Mouse (Mus musculus): ENCODE measurements around the gene Ctnna3.

The Ctnna3 gene

DNA sequence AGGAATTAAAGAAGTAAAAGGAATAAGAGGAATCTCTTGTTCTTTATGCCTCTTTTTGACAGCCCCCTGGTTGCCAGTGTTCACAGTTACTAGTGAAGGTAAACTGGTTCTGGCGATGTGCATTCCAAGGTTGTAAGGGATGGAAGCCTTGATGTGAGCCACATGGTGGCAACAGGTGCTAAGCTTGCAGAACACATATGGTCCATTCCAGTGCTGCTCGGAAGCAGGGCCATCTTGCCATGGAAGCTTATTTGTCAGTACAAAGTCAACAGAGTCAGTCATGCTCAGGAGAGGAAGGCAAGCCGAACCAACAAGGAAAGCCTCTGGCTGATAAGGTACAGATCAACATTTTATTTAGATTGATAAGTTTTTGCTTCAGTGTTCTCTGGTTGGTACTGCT, 652.4 kb downstream of the Ctnna3 start:
- no peak for DNase-seq (ENCODE audit: low spot score)

DNA sequence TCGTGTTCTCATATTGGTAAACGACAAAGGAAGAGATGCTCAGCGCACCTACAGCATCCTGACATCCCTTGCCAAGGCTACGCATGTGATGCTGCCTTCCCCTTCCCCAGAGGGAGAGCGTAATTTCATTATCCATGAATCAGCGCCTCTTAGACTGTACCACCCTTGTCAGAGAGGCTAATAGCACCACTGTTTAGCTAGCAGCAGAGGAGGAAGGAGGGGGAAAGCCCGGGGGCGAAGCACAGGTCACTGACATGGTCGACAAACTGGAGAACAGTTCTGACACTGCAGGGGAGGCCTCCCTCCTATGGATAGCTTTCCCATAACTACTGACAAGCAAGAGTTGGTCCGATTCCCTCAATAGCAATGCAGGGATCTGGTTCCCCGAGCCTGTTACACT, 653.9 kb downstream of the Ctnna3 start:
- DNase-seq (ENCODE audit: low spot score) = peak; percentile 11

DNA sequence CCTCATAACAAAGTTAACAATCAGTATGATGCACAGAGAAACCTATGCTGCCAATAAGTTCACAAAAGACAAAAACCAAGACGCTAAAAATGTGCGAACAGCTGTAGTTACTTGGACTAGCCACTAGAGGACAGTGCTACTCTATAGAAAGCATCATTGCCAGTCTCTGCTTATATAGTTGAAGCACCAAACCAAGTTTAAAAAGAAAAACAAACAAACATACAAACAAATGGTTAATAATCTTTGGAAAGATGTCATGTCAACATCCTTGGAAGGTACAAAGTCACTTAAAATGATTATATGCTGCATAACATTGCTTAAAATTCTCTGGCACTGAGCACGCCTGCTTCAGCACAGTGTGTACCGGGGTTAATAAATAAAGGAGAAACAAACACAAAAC, 654.6 kb downstream of the Ctnna3 start:
- DNase-seq (ENCODE audit: low spot score) = peak; percentile 45

DNA sequence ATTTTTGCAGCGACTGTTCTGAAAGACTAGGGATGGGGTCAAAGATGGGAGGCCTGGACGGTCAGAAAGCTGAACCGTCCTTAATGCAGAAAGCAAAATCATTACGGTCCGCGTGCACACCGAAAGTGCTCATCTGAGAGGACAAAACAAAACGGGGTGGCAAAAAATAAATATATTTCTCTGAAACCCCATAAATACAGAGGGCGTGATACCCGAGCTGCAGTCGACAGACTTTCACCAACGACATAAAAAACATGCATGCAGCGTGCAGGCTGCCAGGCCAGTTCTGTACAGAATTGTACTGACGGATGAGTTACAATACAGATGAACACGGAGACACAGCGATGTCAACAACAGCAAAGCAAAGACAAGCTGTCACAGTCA, 656.3 kb downstream of the Ctnna3 start:
- DNase-seq (ENCODE audit: low spot score) = no peak

DNA sequence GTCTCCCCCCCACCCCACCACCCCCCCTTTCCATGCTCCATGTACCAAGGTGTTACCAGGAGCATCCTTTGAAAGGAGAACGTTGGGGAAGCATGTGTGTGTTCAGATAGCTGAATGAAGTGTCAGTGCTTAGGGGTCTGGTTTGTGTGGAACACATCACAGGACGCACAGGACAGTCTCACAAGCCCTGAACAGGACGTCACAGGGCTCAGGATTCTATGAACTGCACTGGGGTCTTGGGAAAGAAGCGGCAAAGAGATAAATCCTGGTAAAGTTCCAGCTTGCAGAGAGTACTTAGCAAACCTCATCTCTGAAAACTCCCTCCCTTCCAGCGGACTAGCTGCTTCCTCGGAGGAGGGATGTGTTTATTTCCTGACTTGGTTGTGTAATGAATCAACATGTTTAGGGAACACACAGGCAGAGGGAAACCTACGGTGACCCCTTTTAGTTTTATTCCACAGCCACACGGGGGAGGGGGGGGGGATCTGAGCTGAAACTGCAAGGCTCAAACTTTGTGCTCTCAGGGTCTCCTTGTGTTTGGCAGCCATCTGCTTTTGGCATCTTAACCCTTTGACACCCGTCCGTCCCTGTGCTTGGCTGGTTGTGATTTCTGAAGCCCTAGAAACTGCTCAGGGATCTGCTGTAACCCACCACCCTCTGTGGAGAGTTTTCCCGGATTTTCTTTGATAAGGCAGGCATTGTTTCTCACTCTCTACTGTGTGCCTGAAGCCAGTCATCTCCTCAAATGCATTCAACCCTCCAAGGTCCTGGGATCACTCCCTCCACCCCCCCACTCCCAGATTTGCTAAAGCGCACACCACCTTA, 656.9 kb downstream of the Ctnna3 start:
- no peak for DNase-seq (ENCODE audit: low spot score)

DNA sequence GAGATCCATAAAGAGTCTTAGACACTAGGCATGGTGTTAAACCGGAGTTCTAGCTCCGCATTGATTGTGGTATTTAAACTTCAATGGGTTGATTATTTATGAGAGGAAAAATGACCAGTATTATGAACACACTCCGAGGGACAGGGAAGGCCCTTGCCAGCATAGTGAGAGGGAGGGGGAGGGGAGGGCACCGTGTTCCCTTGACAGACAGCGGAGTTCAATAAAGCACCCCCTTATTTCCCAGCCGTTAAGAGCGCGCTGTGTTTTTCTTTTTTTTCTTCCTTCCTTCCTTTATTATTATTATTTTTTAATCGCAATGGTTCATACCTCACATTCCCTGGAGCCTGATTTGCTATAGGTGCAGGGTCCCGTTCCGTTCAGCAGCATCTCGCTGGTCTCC, 657.6 kb downstream of the Ctnna3 start:
- no peak for DNase-seq (ENCODE audit: low spot score)

DNA sequence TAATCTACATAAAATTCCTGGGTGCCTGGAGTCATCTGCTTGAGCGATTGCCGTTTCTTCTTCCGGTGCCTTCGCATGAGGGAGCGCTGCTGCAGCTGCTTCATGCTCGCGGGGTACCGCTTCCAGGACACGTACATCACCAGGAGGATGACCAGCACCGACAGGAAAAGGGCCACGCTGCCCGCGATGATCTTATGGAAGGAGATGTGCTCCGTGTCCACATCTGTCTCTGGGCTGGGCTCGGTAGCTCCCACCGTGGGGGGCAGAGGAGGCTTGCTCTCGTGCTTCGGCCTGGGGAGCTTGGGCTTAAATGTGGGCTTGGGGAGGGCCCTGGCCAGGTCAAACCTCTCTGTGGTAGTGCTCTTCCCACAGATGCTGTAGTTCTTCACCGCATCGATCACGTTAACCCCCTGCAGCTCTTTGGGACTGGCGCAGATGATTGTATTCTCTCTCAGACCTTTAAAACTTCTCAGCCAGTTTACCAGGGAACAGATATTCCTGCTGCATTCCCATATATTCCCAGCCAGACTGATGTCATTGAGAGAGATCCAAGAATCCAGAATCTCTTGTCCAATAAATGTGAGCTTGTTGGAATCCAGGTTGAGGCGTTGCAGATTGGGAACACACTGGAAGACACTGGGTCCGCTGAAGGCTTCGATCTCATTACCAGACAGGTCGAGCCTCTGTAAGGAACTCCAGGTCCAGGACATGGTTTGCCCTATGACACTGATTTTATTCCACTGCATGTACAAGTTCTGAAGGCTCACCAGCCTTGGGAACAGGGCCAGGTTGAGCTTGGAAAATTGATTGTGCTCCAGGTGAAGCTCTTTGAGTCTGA, 658.3 kb downstream of the Ctnna3 start:
- DNase-seq (ENCODE audit: low spot score) = no peak

DNA sequence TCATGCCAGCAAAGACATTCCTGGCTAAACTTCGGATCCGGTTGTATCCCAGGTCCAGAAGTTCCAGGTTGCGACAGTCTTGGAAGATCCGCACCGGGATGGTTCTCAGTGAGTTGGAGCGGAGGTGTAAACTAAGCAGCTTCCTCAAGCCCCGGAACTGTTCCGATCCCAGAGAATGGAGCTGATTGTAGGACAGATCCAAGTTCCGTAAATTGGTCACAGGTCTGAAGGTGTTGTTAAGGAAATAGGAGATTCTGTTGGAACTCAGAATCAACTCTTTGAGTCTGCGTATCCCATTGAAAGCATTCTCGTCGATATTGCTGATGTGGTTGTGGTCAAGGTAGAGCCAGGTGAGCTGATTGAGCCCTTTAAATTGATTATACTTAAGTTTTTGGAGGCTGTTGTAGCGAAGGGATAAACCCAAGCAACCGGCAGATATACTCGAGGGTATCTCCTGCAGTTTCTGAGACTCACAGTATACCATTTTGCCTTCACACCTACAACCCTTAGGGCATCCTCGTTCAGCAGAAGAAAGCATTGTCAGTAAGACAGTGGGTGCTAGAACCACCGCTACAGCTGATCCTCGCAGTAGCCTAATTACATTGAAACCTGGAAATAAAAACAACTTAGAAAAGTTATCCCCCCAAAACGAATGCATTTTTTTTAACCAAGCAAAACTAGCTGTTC, 659.0 kb downstream of the Ctnna3 start:
- no peak for DNase-seq (ENCODE audit: low spot score)

DNA sequence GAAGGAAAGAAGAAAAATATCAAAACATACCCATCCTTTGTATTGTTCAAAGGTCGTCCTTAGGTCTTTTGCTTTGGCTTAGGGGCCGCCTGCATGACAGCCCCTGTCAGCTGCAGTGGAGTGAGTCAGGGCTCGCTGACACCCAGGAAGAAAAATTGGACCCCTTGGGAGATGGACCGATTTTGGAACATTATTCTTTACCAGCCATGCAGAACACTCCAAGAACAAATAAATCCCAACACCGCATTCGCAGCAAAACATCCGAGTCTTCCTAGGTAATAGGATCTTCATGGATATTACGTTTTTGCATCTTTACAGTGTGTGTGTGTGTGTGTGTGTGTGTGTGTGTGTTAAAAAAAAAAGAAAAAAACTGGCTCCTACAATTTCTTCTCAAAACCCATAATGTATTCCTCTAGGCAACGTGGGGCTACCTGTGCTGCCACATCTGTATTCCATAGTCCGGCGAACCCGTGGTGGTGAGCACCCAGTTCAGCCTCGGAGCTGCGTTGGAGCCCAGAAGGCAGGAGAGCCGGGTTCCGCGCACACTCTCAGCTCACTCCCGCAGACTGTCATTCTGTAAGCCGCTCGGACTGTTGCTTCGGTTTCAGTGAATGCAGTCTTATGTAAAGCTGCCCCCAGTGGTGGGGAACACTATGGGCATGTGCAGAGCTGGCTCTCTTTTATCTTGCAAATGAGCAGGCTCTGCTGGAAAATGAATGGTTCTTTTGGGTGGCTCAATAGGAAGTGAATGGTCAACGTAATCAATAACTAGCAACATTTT, 660.0 kb downstream of the Ctnna3 start, which contains the start of gene Lrrtm3:
TSS of gene Lrrtm3 (minus strand) at position 598 of the 781 bp plus-strand sequence.
- DNase-seq (ENCODE audit: low spot score) = peak; percentile 65

DNA sequence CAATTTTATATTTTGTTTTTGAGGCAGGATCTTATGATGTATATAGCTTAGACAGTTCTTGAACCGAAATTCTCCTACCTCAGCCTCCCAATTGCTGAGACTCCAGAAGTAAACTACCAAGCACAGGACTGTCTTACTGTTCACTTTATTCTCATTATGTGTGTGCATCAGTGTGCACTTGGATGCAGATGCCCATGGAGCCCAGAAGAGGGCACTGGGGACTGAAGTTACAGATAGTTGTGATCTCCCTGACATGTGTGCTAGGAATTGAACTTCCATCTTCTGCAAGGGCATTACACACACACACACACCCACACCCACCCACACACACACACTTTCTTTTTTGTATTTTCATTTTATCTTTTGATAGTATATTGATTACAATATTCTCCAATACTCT, 666.6 kb downstream of the Ctnna3 start:
- no peak for DNase-seq (ENCODE audit: low spot score)

DNA sequence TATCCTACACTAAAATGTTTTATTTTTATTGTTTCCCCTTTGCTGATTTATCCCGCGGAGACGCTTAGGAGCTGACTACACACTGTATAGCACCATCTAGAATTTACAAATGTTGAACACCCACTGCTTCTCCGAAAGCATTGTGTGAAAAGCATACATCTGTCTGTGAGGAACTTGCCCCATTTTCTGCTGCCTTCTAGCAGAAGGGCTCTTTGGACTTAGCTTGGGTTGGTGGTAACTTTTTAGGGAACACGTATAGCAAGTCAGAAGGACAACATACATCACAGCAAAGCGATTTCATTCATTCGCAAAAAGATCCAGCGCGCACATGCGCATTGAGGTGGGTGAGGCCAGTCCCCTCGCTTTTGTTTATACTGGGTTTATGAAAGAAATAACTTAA, 685.3 kb downstream of the Ctnna3 start:
- no peak for DNase-seq (ENCODE audit: low spot score)

DNA sequence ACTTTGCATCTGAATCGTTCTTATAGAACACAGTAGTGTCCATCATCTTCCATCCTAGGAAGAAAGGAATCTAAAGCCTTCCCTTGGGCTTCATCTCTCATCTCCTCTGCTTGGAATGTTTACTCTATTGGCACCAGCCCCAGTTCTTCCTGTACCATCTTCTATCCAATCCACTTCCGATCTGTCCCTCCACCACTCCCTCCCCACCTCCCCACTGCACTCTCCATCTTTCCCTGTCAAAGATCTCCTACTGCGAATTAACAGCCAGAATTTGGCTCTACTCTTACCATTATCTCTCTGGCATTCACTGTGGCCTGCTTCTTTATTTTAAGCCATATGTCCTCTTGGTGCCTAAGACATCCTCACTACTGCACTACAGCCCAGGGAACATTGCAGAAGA, 688.9 kb downstream of the Ctnna3 start:
- DNase-seq (ENCODE audit: low spot score) = no peak

DNA sequence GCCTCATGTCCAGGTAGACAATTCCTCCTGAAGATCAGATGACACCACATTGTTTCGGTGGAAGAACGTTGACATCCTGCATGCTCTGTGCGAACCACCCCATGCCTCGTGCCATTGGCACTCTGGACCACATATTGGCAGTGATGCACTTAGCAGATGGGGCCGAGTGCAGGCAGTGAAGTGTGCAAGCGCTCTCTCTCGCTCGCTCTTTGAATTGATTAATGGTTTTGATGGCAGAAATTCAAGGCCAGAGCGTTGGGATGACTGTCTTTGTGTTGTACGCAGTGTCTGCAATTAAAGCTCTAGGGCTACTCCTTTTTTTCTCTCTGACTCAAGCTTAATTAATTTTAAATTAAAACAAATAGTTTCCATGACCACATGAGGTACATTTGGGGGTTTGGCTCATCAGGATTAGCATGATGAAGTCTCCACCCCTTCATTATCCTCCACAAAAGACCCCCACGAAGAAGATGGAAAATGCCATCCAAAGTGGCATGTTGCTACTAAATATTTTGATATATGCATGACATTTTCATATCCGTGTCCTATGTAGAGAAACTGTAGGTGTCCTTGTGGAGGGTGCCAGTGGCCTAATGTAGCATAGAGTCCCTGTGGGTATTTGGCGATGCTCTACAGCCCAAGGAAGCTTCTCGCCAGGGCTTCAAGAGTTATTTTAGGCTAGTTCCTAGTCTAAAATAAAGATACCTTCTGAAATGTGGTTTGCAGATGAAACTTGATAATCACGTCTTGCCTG, 700.7 kb downstream of the Ctnna3 start:
- DNase-seq (ENCODE audit: low spot score) = no peak

DNA sequence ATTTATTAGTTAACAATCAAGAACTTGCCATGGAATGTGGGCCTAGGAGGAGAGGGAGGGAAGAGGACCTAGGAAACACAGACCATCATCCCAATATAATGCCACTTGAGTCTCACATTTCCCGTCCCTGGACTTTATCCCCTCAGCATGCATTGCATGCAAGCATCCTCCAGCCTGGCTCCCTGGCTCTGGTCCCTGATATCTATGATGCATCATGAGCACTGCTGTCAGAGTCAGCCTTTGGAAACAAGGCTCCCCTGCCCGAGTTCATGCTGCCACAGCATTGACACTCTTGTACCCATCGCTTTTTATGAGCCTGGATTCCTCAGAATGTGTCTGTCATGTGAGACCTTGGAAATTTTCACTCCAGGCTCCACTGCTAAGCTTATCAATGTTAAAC, 703.6 kb downstream of the Ctnna3 start:
- no peak for DNase-seq (ENCODE audit: low spot score)

DNA sequence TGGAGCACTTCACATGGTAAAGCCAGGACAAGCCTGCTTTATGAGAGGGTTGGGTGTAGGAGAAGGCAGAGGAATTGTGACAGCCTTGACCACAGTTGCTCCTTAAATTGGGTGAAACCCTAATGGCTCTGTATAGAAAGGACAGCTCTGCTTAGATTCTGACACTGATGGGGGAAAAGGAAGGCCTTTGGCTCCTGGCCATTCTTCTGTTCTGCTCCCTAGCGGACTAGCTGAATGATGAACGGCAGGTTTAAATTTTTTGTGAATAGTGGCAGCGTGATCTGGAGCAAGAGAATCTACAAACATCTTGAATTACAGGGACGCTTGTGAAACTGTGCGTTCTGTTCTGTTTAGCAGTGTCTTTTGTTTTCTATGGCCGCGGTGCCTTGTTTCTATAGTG, 705.6 kb downstream of the Ctnna3 start:
- no peak for DNase-seq (ENCODE audit: low spot score)

DNA sequence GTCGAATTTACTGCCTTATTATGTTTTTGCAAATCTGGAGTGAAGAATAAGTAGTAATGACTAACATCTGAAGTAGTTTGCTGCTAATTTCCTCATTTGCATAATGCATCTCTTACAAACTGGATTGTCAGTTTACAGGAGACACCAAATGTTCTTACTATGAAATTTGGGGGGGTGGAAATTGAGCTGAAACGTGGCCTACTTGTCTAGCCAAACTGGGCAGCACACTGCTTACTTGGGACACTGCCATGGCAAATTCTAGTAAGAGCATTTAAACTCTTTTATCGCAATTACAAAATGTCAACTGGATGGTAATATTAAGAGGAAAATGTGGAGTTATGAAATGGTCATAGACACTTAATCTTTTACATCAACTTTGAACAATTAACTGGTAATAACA, 716.6 kb downstream of the Ctnna3 start:
- DNase-seq (ENCODE audit: low spot score) = no peak

DNA sequence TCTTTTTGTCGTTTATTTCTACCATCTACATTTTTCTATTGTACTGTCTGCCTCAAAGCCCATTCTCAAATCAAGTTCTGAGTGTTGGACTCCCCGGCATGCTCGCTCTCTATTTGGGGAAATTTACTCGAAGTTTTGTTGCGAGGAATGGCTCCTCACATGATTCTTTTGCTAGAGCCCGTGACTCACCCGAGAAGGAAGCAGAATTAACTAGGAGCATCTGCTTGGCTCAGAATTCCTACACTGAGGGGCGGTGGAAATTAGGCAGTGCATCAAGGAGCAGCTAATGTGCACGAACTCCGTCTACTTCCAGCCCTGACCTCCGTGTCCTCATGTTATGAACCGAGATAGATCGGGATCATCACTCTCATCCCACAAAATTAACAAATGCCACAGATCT, 751.8 kb downstream of the Ctnna3 start:
- no peak for DNase-seq (ENCODE audit: low spot score)

DNA sequence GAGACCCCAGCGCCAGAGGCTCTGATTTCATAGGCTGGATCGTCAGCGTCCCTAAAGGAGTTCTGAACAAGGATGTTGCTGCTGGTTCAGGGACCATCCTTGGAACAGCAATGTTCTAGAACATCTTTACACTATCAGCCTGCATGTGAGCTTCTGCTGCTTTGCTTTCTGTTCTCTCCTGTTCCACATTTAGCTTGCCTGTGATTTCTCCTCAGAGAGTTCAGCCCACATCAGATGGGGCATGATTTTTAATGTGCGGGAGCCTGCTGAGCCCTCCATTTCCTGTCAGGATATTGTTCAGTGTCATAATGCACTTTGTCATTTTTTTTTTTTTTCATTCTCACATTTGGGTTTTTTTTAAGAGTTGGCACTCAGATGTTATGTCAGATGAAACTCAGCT, 752.8 kb downstream of the Ctnna3 start:
- DNase-seq (ENCODE audit: low spot score) = no peak

DNA sequence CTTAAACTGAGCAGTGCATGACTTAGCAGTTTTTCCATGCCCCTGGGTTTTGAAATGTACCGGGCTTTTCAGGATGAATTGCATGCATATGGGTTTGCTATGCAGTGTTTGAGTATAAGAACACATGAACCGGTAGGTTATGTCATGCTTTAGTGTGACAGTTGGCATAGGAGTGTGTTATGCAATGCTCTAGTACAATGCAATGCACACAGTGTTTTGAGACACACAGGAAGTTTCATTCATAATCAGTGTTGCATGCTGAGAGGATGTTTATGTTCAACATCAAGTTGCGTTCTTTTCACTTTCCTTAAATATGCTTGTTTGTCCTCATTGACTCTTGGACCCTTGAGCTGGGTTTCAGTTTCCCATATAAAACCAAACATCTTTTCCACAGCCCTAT, 758.1 kb downstream of the Ctnna3 start:
- no peak for DNase-seq (ENCODE audit: low spot score)

DNA sequence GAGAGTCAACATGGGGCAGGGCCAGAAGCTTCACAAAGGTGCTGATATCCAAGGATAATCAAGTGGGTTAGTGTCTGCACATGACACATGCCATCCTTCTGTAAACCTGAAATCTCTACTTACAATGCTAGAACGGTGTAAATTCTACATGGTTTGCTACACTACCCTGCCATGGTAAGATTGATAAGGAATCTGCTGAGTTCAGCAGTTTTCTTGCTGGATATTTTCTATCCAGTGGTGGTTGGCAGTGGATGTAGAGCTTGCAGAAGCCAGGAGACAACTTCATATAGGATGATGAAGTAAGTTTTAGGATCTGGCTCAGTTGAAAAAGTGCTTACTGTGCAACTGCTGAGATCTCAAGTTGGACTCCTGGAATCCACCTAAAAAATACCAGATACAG, 767.7 kb downstream of the Ctnna3 start:
- no peak for DNase-seq (ENCODE audit: low spot score)

DNA sequence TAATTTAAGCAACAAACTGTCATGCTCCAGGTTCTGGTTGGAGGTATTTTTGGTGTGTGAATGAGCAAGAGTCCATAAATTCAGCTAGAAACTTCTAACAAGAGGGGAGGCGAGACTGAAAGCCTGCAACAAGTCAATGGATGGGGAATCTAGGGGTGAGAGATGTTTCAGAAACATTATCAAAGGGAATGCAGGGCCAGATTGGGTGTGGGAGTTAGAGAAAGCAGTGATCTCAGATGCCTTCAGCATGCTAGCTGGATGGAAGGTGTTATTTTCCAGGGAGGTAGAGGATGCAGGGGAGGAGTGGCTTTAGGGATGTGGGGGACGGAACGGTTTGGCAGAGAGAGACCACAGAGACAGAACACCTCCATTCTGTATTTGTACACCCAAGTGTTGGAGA, 785.7 kb downstream of the Ctnna3 start:
- DNase-seq (ENCODE audit: low spot score) = no peak

Measured in layer of hippocampus, adult 9-10 months (tissue).